Mouse (Mus musculus) CH12.LX (cell line): ENCODE results near the gene Map3k13.

ENCODE experiments used
- CHD1 ChIP-seq: IDR thresholded peaks from 2 replicates; pipeline ENCODE4 v1.6.1; 2012; ENCODE audit warnings: low read depth, low read length, improper control_type of control experiment, inconsistent platforms
- CTCF ChIP-seq, 2 experiments: IDR thresholded peaks in 1 of 2; conservative IDR thresholded peaks in 1 of 2; 2 replicates each; pipeline ENCODE4 v1.5.1; 2011 to 2012; ENCODE audit warnings: low read depth in 2 of 2, low read length in 2 of 2, improper control_type of control experiment in 1 of 2, inconsistent platforms in 1 of 2, mild to moderate bottlenecking in 1 of 2, moderate library complexity in 1 of 2
- ELF1 ChIP-seq: IDR thresholded peaks from 2 replicates; pipeline ENCODE4 v1.6.1; 2014; ENCODE audit warnings: low read depth, mild to moderate bottlenecking, inconsistent platforms, low read length, improper control_type of control experiment
- NRF1 ChIP-seq: IDR thresholded peaks from 2 replicates; pipeline ENCODE4 v1.6.1; 2014; ENCODE audit warnings: low read depth, mild to moderate bottlenecking, inconsistent platforms, low read length, improper control_type of control experiment, moderate library complexity
- POLR2A ChIP-seq: IDR thresholded peaks from 2 replicates; pipeline ENCODE4 v1.6.1; 2011; ENCODE audit warnings: low read depth, mild to moderate bottlenecking, improper control_type of control experiment, low read length
- ZMIZ1 ChIP-seq: IDR thresholded peaks from 2 replicates; pipeline ENCODE4 v1.6.1; 2012; ENCODE audit warnings: low read depth, mild to moderate bottlenecking, inconsistent platforms, low read length, improper control_type of control experiment

GRCm38 (mm10) chr16:21904636-21905035 is 110.5 kb downstream of the Map3k13 start:
- TF ChIP-seq POLR2A: no peak
- TF ChIP-seq ZMIZ1: no peak
- no peak for TF ChIP-seq CTCF (conservative IDR thresholded peaks at IDR 0.05 in 1 of 2, IDR thresholded peaks at IDR 0.05 in 1 of 2; ENCODE audit: low read depth in 2 of 2, low read length in 2 of 2)
- TF ChIP-seq NRF1: no peak
- no peak for TF ChIP-seq ELF1
- no peak for TF ChIP-seq CHD1
